Mouse (Mus musculus) limb, embryonic 14.5 days (tissue): ENCODE measurements around the gene Fes. TPM values are rescaled to one million over a fixed set of nuclear protein-coding genes. Genes with fewer than 3 reads are reported as not detected.

Experiments used
- ATAC-seq: fragments of 200-750 bp; cut with Nextera tagmentation; 2 replicates; pipeline ENCODE4 v1.8.0; 2017; ENCODE audit warnings: low read depth, moderate number of reproducible peaks, moderate TSS enrichment; ENCODE audit not compliant: low FRiP score
- DNase-seq: peaks from one replicate; pipeline ENCODE4 v3.0.0-alpha.2; 2015; ENCODE audit warnings: low spot score
- H3K27ac ChIP-seq: fragments of 300-500 bp; sonication (generic); replicated peaks from 2 replicates; pipeline ENCODE4 v1.5.1; 2014; ENCODE audit warnings: low read depth, mild to moderate bottlenecking, low read length, moderate library complexity, mixed read lengths
- H3K27me3 ChIP-seq: fragments of 300-500 bp; sonication (generic); 2 replicates; pipeline ENCODE4 v1.6.1; 2014; ENCODE audit warnings: low read length, mixed read lengths; ENCODE audit not compliant: control insufficient read depth, insufficient read depth
- H3K36me3 ChIP-seq: fragments of 300-500 bp; sonication (generic); 2 replicates; pipeline ENCODE4 v1.6.1; 2014; ENCODE audit warnings: mild to moderate bottlenecking, low read length, moderate library complexity, mixed read lengths; ENCODE audit not compliant: control insufficient read depth, insufficient read depth
- H3K4me1 ChIP-seq: fragments of 300-500 bp; sonication (generic); 2 replicates; pipeline ENCODE4 v1.6.1; 2014; ENCODE audit warnings: antibody characterized with exemption, low read length, mixed read lengths; ENCODE audit not compliant: control insufficient read depth, insufficient read depth
- H3K4me2 ChIP-seq: fragments of 300-500 bp; sonication (generic); replicated peaks from 2 replicates; pipeline ENCODE4 v1.6.1; 2014; ENCODE audit warnings: low read depth, mild to moderate bottlenecking, low read length, moderate library complexity; ENCODE audit not compliant: severe bottlenecking
- H3K4me3 ChIP-seq: fragments of 300-500 bp; sonication (generic); replicated peaks from 2 replicates; pipeline ENCODE4 v1.5.1; 2014; ENCODE audit warnings: low read length
- H3K9ac ChIP-seq: fragments of 300-500 bp; sonication (generic); 2 replicates; pipeline ENCODE4 v1.6.1; 2014; ENCODE audit warnings: mild to moderate bottlenecking, low read depth, low read length, moderate library complexity; ENCODE audit not compliant: severe bottlenecking
- H3K9me3 ChIP-seq: fragments of 300-500 bp; sonication (generic); 2 replicates; pipeline ENCODE4 v1.6.1; 2016; ENCODE audit warnings: low read length; ENCODE audit not compliant: control insufficient read depth
- POLR2A ChIP-seq: fragments of 200-500 bp; IDR thresholded peaks from 2 replicates; pipeline ENCODE4 v1.8.0; 2012; ENCODE audit warnings: inconsistent platforms, mild to moderate bottlenecking, moderate library complexity, borderline replicate concordance; ENCODE audit not compliant: insufficient read depth, insufficient read length; ENCODE audit errors: extremely low read depth
- WGBS: fragments of 180-500 bp; shearing (Covaris S2); extraction: QIAGEN DNeasy Blood & Tissue Kit; methylation state at CpG from one replicate; pipeline ENCODE4 v1.1.7; 2014; 5-methylcytosine and 5-hydroxymethylcytosine counted together
- polyA plus RNA-seq, 2 experiments: library from polyadenylated mRNA; depleted of rRNA in 1 of 2; stranded (reverse) in 1 of 2; unstranded in 1 of 2; fragments of >200 nt; fragmentation: Nextera tagmentation in 1 of 2; extraction: Ambion mirVana in 1 of 2; gene quantifications; 2 replicates each; pipeline versions ENCODE4 v1.2.1 to v1.2.3; 2012 to 2014

Gene Fes
- polyA plus RNA-seq, 2 experiments, result 12.6 to 23.5 TPM

DNA sequence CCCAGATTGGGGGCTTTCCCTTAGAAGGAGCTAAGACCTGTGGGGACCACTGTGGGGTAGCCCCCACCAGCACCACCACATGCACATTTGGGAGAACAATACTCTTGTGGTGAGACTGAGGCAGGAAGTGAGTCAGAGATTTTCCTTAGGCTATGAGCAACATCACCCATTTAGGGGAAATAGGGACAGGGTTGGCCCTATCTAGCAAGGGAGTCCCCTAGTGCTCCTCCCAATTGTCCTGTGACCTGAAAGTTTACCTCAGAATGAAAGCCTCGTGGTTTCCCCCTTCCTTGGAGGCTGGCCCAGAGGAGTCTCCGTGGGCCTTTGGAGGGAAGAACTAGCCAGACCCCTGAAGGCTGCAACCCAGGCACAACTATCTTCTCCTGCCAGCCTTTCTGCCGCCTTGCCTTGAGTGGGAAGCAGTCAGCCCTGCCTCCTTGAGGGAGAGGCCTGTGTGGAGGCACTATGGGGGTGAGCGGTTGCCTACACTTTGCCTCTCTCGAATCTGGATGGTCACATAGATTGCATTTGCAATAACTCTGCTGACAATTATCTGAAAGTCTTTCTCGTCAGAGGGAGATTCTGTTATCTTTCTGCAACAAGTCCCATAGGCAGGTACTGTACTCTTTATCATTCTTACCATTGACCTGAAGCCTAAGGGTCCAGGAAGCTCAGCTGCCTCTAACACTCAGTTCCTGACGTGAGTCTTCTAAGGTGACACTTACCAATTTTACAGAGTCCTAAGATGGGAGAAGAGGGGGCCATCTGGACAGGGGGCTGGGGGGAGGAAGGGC, 16.6 kb upstream of the Fes start:
- H3K36me3 ChIP-seq, result no peaks in the 10 kb centered on the region
- TF ChIP-seq POLR2A, result no peak
- ATAC-seq, result no peak
- peaks cover 21% of the 10 kb centered on the region for H3K4me1 ChIP-seq
- H3K9ac ChIP-seq, result no peak overlapping the region
- H3K4me3 ChIP-seq, result no peak overlapping the region
- WGBS, result 65% methylated on average over 7 of the region's 7 CpGs
- DNase-seq, result no peak
- no peaks in the 10 kb centered on the region for H3K27me3 ChIP-seq
- no peaks in the 10 kb centered on the region for H3K9me3 ChIP-seq
- H3K4me2 ChIP-seq, result no peak overlapping the region
- H3K27ac ChIP-seq, result no peak overlapping the region

DNA sequence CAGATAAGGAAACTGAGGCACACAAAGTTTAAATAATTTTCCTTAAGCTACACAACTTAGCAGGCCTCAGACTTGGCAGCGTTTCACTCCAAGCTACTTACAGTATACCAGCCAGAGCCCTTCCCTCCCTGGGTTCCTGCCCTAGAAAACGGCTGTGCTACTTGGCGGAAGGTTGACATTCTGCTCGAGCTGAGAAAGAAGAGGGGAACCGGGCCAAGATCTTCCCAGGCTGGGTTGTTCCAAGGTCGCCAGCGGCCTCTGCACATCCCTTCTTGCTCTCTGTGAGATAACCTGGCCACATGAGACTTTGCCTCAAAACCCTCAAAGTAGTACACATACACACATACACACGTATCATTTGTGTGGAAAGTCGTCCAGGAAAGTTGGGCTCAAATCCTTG, 15.8 kb upstream of the Fes start:
- peak overlapping the region; percentile 97; the same call in 1 of the 2 replicates for H3K9ac ChIP-seq
- peak overlapping the region; percentile 87 for H3K4me2 ChIP-seq
- H3K27me3 ChIP-seq, result no peaks in the 10 kb centered on the region
- ATAC-seq, result no peak
- no peak overlapping the region for H3K27ac ChIP-seq
- no peak for TF ChIP-seq POLR2A
- 41% methylated on average over 9 of the region's 9 CpGs for WGBS
- DNase-seq, result peak; percentile 62
- no peaks in the 10 kb centered on the region for H3K36me3 ChIP-seq
- H3K4me3 ChIP-seq, result peak overlapping the region; percentile 89; the same call in 1 of the 2 replicates
- peaks cover 24% of the 10 kb centered on the region for H3K4me1 ChIP-seq
- H3K9me3 ChIP-seq, result no peaks in the 10 kb centered on the region

GRCm38 (mm10) chr7:80402651-80403321, 15.0 kb upstream of the Fes start:
- peak; percentile 74 for ATAC-seq
- Histone ChIP-seq H3K27ac (peak overlapping the region; percentile 93), H3K36me3 (peaks cover 5% of the 10 kb centered on the region; the same call in 1 of the 2 replicates), H3K27me3 (no peaks in the 10 kb centered on the region), H3K9me3 (no peaks in the 10 kb centered on the region), H3K4me2 (peak overlapping the region; percentile 87), H3K9ac (peak overlapping the region; percentile 97), H3K4me3 (peak overlapping the region; percentile 89), H3K4me1 (peaks cover 24% of the 10 kb centered on the region)
- TF ChIP-seq POLR2A, result 0 out of 2 replicates have a peak, but pooled peaks have one; percentile 25
- WGBS, result under 1% methylated on average over 33 of the region's 92 CpGs
- DNase-seq, result peak; percentile 56

DNA sequence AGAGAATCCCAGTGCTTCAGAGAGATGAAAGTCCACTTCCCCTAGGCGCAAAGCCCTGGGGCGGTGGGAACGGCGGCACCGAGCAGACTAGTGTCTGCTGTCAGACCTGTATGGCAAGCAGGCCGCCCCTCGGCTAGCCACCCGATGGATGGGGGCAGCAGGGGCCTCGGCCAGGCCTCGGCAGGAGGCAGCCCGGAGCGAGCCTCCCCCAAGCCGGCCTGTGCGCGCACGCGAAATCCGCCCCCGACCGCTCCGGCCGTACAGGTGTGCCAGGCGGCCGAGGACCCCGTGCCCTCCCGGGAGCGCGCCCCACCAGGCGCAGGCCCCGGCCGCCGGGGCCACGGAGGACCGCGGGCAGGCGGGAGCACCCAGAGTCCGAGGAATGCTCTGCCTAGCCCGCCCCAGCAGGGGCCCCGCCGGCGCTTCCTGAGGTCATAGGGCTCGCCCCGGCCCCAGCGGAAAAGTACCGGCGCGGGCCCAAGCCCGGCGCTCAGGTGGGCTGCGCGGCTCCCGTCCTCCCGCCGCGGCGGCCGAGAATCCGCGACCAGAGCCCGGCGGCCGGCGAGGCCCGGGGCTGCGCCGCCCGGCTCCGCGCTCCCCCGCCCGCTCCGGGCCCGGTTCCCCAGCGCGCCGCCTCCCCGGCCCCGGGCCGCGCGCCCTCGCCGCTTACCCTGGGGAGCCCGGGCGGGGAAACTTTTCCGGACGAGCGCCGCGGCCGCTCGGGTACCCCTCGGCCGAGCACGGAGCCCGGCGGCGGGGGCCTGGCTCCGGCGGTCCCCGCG, 14.3 kb upstream of the Fes start:
- Histone ChIP-seq H3K4me1 (peaks cover 24% of the 10 kb centered on the region), H3K9me3 (no peaks in the 10 kb centered on the region), H3K36me3 (peaks cover 13% of the 10 kb centered on the region; the same call in 1 of the 2 replicates), H3K4me3 (peak overlapping the region; percentile 89), H3K4me2 (peak overlapping the region; percentile 87), H3K27ac (peak overlapping the region; percentile 93), H3K27me3 (no peaks in the 10 kb centered on the region), H3K9ac (peak overlapping the region; percentile 97)
- WGBS, result 0% methylated on average over 10 of the region's 102 CpGs
- TF ChIP-seq POLR2A, result no peak
- peak; percentile 38 for ATAC-seq
- peak; percentile 21 for DNase-seq

DNA sequence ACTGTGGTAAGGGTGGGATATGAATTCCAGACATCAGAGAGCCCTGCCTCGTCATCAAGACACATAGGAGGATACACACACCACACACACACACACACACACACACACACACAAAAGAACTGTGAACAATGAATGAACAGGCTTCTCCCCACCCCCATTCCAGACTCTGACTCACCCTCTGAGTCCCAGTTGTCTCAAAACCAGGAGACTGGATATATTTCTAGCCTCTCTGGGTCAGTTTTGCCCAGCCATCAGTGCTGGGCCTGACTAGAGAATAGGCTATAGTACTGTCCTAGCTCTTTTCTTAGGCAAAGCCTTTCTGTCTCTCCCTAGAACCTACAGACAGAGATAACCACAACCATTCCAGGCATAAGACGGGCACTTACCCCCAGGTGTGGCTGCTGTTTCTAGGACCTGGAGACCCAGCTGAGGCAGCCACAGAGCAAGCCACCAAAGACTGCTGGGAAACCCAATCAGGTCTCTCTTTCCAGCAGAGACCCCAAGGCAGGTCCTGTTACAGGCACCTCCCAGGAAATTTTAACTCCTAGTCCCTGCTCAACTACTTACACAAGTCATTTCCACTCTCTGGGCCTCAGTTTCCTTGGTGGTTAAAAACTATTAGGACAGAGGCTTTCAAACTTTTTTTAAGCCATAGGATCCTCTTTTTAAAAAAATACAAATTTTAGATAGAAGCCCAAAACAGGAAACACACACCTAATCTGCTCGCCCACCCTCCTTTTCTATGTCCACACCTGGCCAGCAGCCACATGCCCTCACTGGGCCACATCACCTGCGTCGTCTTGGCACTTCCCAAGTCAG, 13.5 kb upstream of the Fes start:
- ATAC-seq (no peak), DNase-seq (no peak)
- H3K27me3 ChIP-seq, result no peaks in the 10 kb centered on the region
- H3K4me3 ChIP-seq, result peak overlapping the region; percentile 89
- peaks cover 24% of the 10 kb centered on the region for H3K4me1 ChIP-seq
- peak overlapping the region; percentile 93 for H3K27ac ChIP-seq
- WGBS, result 13% methylated on average over 5 of the region's 5 CpGs
- H3K36me3 ChIP-seq, result peaks cover 20% of the 10 kb centered on the region
- no peak for TF ChIP-seq POLR2A
- H3K9ac ChIP-seq, result peak overlapping the region; percentile 97
- H3K4me2 ChIP-seq, result peak overlapping the region; percentile 87
- no peaks in the 10 kb centered on the region for H3K9me3 ChIP-seq
